Mouse (Mus musculus): ENCODE data around the gene Rras2. TPM values are rescaled to one million over a fixed set of nuclear protein-coding genes. Genes with fewer than 3 reads are reported as not detected.

The Rras2 gene
- polyA plus RNA-seq (2015; fragmentation: Nextera tagmentation; extraction: Ambion mirVana): 18.6 and 21.6 TPM in 2 replicates

GRCm38 (mm10) chr7:114117444-114117905 lies at the start of gene Rras2:
Gene Rras2 (minus strand): TSS chr7:114117781.
- Histone ChIP-seq H3K27ac (peak within 1 kb of the TSS; percentile 93), H3K9ac (replicated peaks) (peak within 1 kb of the TSS; percentile 86), H3K4me3 (replicated peaks) (peak within 1 kb of the TSS; percentile 86), H3K4me2 (replicated peaks) (peak within 1 kb of the TSS; percentile 82), H3K36me3 (no peaks in the 10 kb centered on the region), H3K9me3 (no peaks in the 10 kb centered on the region), H3K4me1 (replicated peaks) (peaks cover 20% of the 10 kb centered on the region), H3K27me3 (peaks cover 10% of the 10 kb centered on the region; the same call in 1 of the 2 replicates)
- under 1% methylated on average over 54 of the region's 55 CpGs for WGBS
- ATAC-seq: peak; percentile 99

GRCm38 (mm10) chr7:114162975-114163374 lies 45.4 kb upstream of the Rras2 start:
- Histone ChIP-seq H3K4me1 (replicated peaks) (no peaks in the 10 kb centered on the region), H3K9me3 (no peaks in the 10 kb centered on the region), H3K36me3 (no peaks in the 10 kb centered on the region), H3K4me2 (replicated peaks) (no peak overlapping the region), H3K9ac (replicated peaks) (no peak overlapping the region), H3K27me3 (no peaks in the 10 kb centered on the region), H3K4me3 (replicated peaks) (no peak overlapping the region), H3K27ac (no peak overlapping the region)
- 90% methylated on average over 5 of the region's 5 CpGs for WGBS
- no peak for ATAC-seq

GRCm38 (mm10) chr7:114161101-114161500 lies 43.5 kb upstream of the Rras2 start:
- Histone ChIP-seq H3K9ac (replicated peaks) (no peak overlapping the region), H3K4me3 (replicated peaks) (no peak overlapping the region), H3K36me3 (no peaks in the 10 kb centered on the region), H3K27me3 (no peaks in the 10 kb centered on the region), H3K4me1 (replicated peaks) (no peaks in the 10 kb centered on the region), H3K27ac (no peak overlapping the region), H3K4me2 (replicated peaks) (no peak overlapping the region), H3K9me3 (no peaks in the 10 kb centered on the region)
- no peak for ATAC-seq
- WGBS: 84% methylated on average over 8 of the region's 8 CpGs

- Histone ChIP-seq H3K27me3 (no peaks in the 10 kb centered on the region), H3K36me3 (no peaks in the 10 kb centered on the region), H3K9me3 (no peaks in the 10 kb centered on the region), H3K27ac (no peak overlapping the region), H3K4me2 (replicated peaks) (no peak overlapping the region), H3K9ac (replicated peaks) (no peak overlapping the region), H3K4me1 (replicated peaks) (no peaks in the 10 kb centered on the region), H3K4me3 (replicated peaks) (no peak overlapping the region)
- WGBS: 78% methylated on average over 12 of the region's 12 CpGs
- ATAC-seq: peak; percentile 77; the same call in 1 of the 2 replicates
Observed at GRCm38 (mm10) chr7:114157716-114158278, 40.2 kb upstream of the Rras2 start.

- Histone ChIP-seq H3K27me3 (no peaks in the 10 kb centered on the region), H3K4me1 (replicated peaks) (peaks cover 2% of the 10 kb centered on the region; the same call in 1 of the 2 replicates), H3K9me3 (no peaks in the 10 kb centered on the region), H3K36me3 (no peaks in the 10 kb centered on the region), H3K4me3 (replicated peaks) (no peak overlapping the region), H3K9ac (replicated peaks) (no peak overlapping the region), H3K27ac (no peak overlapping the region), H3K4me2 (replicated peaks) (no peak overlapping the region)
- WGBS: 92% methylated on average over 4 of the region's 4 CpGs
- ATAC-seq: no peak
Observed at GRCm38 (mm10) chr7:114156364-114156763, 38.8 kb upstream of the Rras2 start.

GRCm38 (mm10) chr7:114155053-114155865 lies 37.7 kb upstream of the Rras2 start:
- no peaks in the 10 kb centered on the region for H3K9me3 ChIP-seq
- WGBS: 73% methylated on average over 5 of the region's 5 CpGs
- H3K9ac ChIP-seq (replicated peaks): no peak overlapping the region
- no peaks in the 10 kb centered on the region for H3K36me3 ChIP-seq
- no peak overlapping the region for H3K4me3 ChIP-seq (replicated peaks)
- H3K4me1 ChIP-seq (replicated peaks): peaks cover 5% of the 10 kb centered on the region; the same call in 1 of the 2 replicates
- no peak overlapping the region for H3K27ac ChIP-seq
- peak; percentile 66 for ATAC-seq
- H3K4me2 ChIP-seq (replicated peaks): no peak overlapping the region
- no peaks in the 10 kb centered on the region for H3K27me3 ChIP-seq

GRCm38 (mm10) chr7:114151036-114151780 lies 33.6 kb upstream of the Rras2 start:
- peak; percentile 69 for ATAC-seq
- Histone ChIP-seq H3K4me3 (replicated peaks) (no peak overlapping the region), H3K9me3 (no peaks in the 10 kb centered on the region), H3K36me3 (no peaks in the 10 kb centered on the region), H3K9ac (replicated peaks) (no peak overlapping the region), H3K27me3 (no peaks in the 10 kb centered on the region), H3K27ac (no peak overlapping the region; the same call in 1 of the 2 replicates), H3K4me1 (replicated peaks) (peaks cover 5% of the 10 kb centered on the region; the same call in 1 of the 2 replicates), H3K4me2 (replicated peaks) (no peak overlapping the region)
- WGBS: 85% methylated on average over 5 of the region's 5 CpGs

GRCm38 (mm10) chr7:114149564-114149963 lies 32.0 kb upstream of the Rras2 start:
- no peak overlapping the region for H3K4me2 ChIP-seq (replicated peaks)
- H3K27ac ChIP-seq: no peak overlapping the region
- no peak overlapping the region for H3K4me3 ChIP-seq (replicated peaks)
- 94% methylated on average over 6 of the region's 6 CpGs for WGBS
- no peaks in the 10 kb centered on the region for H3K27me3 ChIP-seq
- no peak overlapping the region for H3K9ac ChIP-seq (replicated peaks)
- H3K9me3 ChIP-seq: no peaks in the 10 kb centered on the region
- peaks cover 5% of the 10 kb centered on the region; the same call in 1 of the 2 replicates for H3K4me1 ChIP-seq (replicated peaks)
- H3K36me3 ChIP-seq: no peaks in the 10 kb centered on the region
- ATAC-seq: no peak

GRCm38 (mm10) chr7:114149135-114149534 lies 31.6 kb upstream of the Rras2 start:
- Histone ChIP-seq H3K4me2 (replicated peaks) (no peak overlapping the region), H3K27ac (no peak overlapping the region), H3K9ac (replicated peaks) (no peak overlapping the region), H3K4me1 (replicated peaks) (peaks cover 5% of the 10 kb centered on the region; the same call in 1 of the 2 replicates), H3K4me3 (replicated peaks) (no peak overlapping the region), H3K27me3 (no peaks in the 10 kb centered on the region), H3K9me3 (no peaks in the 10 kb centered on the region), H3K36me3 (no peaks in the 10 kb centered on the region)
- ATAC-seq: no peak
- WGBS: 65% methylated on average over 4 of the region's 4 CpGs

GRCm38 (mm10) chr7:114145841-114146240 lies 28.3 kb upstream of the Rras2 start:
- H3K4me1 ChIP-seq (replicated peaks): no peaks in the 10 kb centered on the region
- H3K4me3 ChIP-seq (replicated peaks): no peak overlapping the region
- no peak overlapping the region for H3K27ac ChIP-seq
- no peak for ATAC-seq
- no peaks in the 10 kb centered on the region for H3K36me3 ChIP-seq
- H3K9ac ChIP-seq (replicated peaks): no peak overlapping the region
- WGBS: 90% methylated on average over 3 of the region's 3 CpGs
- H3K4me2 ChIP-seq (replicated peaks): no peak overlapping the region
- no peaks in the 10 kb centered on the region for H3K27me3 ChIP-seq
- H3K9me3 ChIP-seq: no peaks in the 10 kb centered on the region

GRCm38 (mm10) chr7:114142151-114142798 lies 24.7 kb upstream of the Rras2 start:
- ATAC-seq: no peak
- no peaks in the 10 kb centered on the region for H3K36me3 ChIP-seq
- 76% methylated on average over 10 of the region's 10 CpGs for WGBS
- H3K27ac ChIP-seq: no peak overlapping the region
- no peaks in the 10 kb centered on the region for H3K9me3 ChIP-seq
- no peaks in the 10 kb centered on the region for H3K4me1 ChIP-seq (replicated peaks)
- no peaks in the 10 kb centered on the region for H3K27me3 ChIP-seq
- H3K4me3 ChIP-seq (replicated peaks): no peak overlapping the region
- H3K9ac ChIP-seq (replicated peaks): no peak overlapping the region
- no peak overlapping the region for H3K4me2 ChIP-seq (replicated peaks)

All from midbrain, embryonic 13.5 days (tissue).